Mouse (Mus musculus) E14TG2a.4 (cell line): ENCODE data around the gene Krtap31-2.

ENCODE experiments used
- CTCF ChIP-seq: conservative IDR thresholded peaks from 2 replicates; pipeline ENCODE4 v1.5.1; 2014; ENCODE audit warnings: low read length
- NANOG ChIP-seq: IDR thresholded peaks from 2 replicates; pipeline ENCODE4 v1.6.1; 2014; ENCODE audit warnings: borderline replicate concordance, low read length, mixed read lengths

DNA sequence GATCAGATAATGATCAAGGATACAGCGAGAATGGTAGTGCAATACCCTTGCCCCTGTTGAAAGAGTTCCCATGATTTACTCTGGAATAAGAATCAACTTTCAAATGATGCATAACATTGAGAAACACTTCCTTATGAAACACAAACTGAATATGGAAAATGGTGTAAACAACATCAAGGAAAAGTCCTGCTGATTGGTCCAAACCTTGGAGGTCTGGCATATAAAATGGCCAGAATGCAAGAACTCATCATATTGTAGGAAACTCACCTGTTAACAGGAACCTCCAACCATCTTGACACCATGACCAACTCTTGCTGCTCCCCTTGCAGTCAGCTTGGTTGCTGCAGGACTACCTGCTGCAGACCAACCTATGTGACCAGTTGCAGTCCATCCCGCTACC is 12.1 kb downstream of the Krtap31-2 start, which contains the start of gene Krtap9-5:
- TF ChIP-seq CTCF = no peak
- TF ChIP-seq NANOG = no peak
